Mouse (Mus musculus): ENCODE data around the gene Sele. TPM values are rescaled to one million over a fixed set of nuclear protein-coding genes. Genes with fewer than 3 reads are reported as not detected.

The Sele gene
- total and polyA plus RNA-seq, 3 experiments, result not detected

DNA sequence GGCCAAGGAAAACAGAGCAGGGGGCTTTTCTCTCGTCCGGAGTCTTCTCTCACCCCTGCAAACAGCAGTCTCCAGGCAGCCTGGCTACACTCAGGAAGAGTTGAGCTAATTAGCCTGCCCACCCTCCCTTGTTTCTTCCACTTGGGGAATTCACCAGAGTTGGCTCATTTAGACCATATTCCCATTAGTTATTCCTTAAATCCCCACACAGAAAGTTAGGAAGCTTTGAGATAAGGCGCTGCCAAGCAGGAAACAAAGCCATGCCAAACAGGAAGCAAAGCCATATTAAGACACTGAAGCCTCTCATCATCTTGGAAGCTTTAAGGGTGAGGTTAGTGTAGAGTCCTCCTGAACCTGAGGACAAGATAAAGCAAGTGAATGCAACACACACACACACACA, 4.5 kb upstream of the Sele start:
- H3K36me3 ChIP-seq (ENCODE audit: control insufficient read depth in 1 of 2, insufficient read depth in 2 of 2, low read length in 2 of 2), result no peaks in the 10 kb centered on the region
- no peaks in the 10 kb centered on the region for H3K4me1 ChIP-seq (ENCODE audit: control insufficient read depth in 1 of 2, insufficient read depth in 2 of 2, low read length in 2 of 2)

DNA sequence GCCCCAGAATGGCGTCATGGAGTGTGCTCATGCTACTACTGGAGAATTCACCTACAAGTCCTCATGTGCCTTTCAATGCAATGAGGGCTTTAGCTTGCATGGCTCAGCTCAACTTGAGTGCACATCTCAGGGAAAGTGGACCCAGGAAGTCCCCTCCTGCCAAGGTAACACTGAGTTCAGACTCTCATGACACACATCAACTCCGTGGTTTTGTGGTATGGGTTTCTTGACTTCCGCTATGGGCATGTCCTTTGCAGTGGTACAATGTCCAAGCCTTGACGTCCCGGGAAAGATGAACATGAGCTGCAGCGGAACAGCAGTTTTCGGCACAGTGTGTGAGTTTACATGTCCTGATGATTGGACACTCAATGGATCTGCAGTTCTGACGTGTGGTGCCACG, 5.5 kb downstream of the Sele start:
- no peaks in the 10 kb centered on the region for H3K79me2 ChIP-seq (ENCODE audit: control insufficient read depth, insufficient read depth, low read length, poor library complexity)
- no peak overlapping the region for H3K9ac ChIP-seq (ENCODE audit: control insufficient read depth, low read depth, low read length, poor library complexity, severe bottlenecking)
- no peak for DNase-seq (ENCODE audit: low read depth, low spot score)
- H3K4me3 ChIP-seq (ENCODE audit: control insufficient read depth in 1 of 2, insufficient read depth in 1 of 2, low read depth in 2 of 2, low read length in 2 of 2), result no peak overlapping the region
- no peaks in the 10 kb centered on the region for H3K36me3 ChIP-seq (ENCODE audit: control insufficient read depth in 1 of 2, insufficient read depth in 2 of 2, low read length in 2 of 2)
- H3K9me3 ChIP-seq (replicated peaks; ENCODE audit: insufficient read depth, low read length), result no peaks in the 10 kb centered on the region
- no peak overlapping the region for H3K27ac ChIP-seq (ENCODE audit: control insufficient read depth, low read depth, low read length)
- TF ChIP-seq MYB (IDR thresholded peaks at IDR 0.05; ENCODE audit: low read depth, low read length) (no peak), TBP (IDR thresholded peaks at IDR 0.05; ENCODE audit: low read depth, low read length) (no peak), KAT2A (conservative IDR thresholded peaks at IDR 0.05; ENCODE audit: low read depth, low read length) (no peak), ELF1 (IDR thresholded peaks at IDR 0.05; ENCODE audit: low read depth, low read length) (no peak)
- H3K27me3 ChIP-seq (ENCODE audit: control insufficient read depth in 1 of 2, insufficient read depth in 2 of 2, low read length in 2 of 2), result peaks cover 0 to 6% of the 10 kb centered on the region in 2 experiments; a peak in 3 of 4 replicates
- no peaks in the 10 kb centered on the region for H3K4me1 ChIP-seq (ENCODE audit: control insufficient read depth in 1 of 2, insufficient read depth in 2 of 2, low read length in 2 of 2)

More for the DNA sequence above, 4.5 kb upstream of the Sele start:
- H3K9ac ChIP-seq (ENCODE audit: control insufficient read depth, low read depth, low read length, poor library complexity, severe bottlenecking), result no peak overlapping the region
- no peaks in the 10 kb centered on the region for H3K79me2 ChIP-seq (ENCODE audit: control insufficient read depth, insufficient read depth, low read length, poor library complexity)
- no peak overlapping the region for H3K27ac ChIP-seq (ENCODE audit: control insufficient read depth, low read depth, low read length)
- TF ChIP-seq SIN3A (IDR thresholded peaks at IDR 0.05; ENCODE audit: low read length) (no peak), TAL1 (IDR thresholded peaks at IDR 0.05; ENCODE audit: low read length) (no peak), ZKSCAN1 (IDR thresholded peaks at IDR 0.05; ENCODE audit: low read depth, low read length) (no peak), NRF1 (IDR thresholded peaks at IDR 0.05; ENCODE audit: insufficient read depth, low read depth, low read length, poor library complexity, severe bottlenecking) (no peak), CHD2 (IDR thresholded peaks at IDR 0.05; ENCODE audit: low read length) (no peak), USF1 (IDR thresholded peaks at IDR 0.05; ENCODE audit: low read depth, low read length) (no peak), USF2 (IDR thresholded peaks at IDR 0.05; ENCODE audit: borderline replicate concordance in 1 of 2, insufficient read depth in 1 of 2, low read depth in 1 of 2, low read length in 2 of 2) (no peak), ZMIZ1 (IDR thresholded peaks at IDR 0.05; ENCODE audit: low read depth, low read length) (no peak), ETS1 (IDR thresholded peaks at IDR 0.05; ENCODE audit: low read depth, low read length) (no peak), CTCF (IDR thresholded peaks at IDR 0.05 in 2 of 3, conservative IDR thresholded peaks at IDR 0.05 in 1 of 3; ENCODE audit: control insufficient read depth in 1 of 3, insufficient read depth in 1 of 3, low read depth in 2 of 3, low read length in 3 of 3, poor library complexity in 1 of 3, severe bottlenecking in 1 of 3) (no peak), RAD21 (IDR thresholded peaks at IDR 0.05; ENCODE audit: low read depth, low read length) (no peak), EP300 (IDR thresholded peaks at IDR 0.05; ENCODE audit: low read depth in 1 of 2, low read length in 2 of 2) (no peak), UBTF (IDR thresholded peaks at IDR 0.05; ENCODE audit: borderline replicate concordance, insufficient read depth, low read depth, low read length) (no peak)
- no peak overlapping the region for H3K4me3 ChIP-seq (ENCODE audit: control insufficient read depth in 1 of 2, insufficient read depth in 1 of 2, low read depth in 2 of 2, low read length in 2 of 2)
- peaks cover 3 to 4% of the 10 kb centered on the region in 2 experiments; a peak in 2 of 4 replicates for H3K27me3 ChIP-seq (ENCODE audit: control insufficient read depth in 1 of 2, insufficient read depth in 2 of 2, low read length in 2 of 2)
- no peak for DNase-seq (ENCODE audit: low read depth, low spot score)
- no peaks in the 10 kb centered on the region for H3K9me3 ChIP-seq (replicated peaks; ENCODE audit: insufficient read depth, low read length)
